Mouse (Mus musculus): ENCODE results near the gene Mptx1.
"Not testable (repeated sequence)": the region's sequence is repeated elsewhere in the genome, so short reads cannot be mapped to it uniquely, and the experiment has no call there.

Gene Mptx1

DNA sequence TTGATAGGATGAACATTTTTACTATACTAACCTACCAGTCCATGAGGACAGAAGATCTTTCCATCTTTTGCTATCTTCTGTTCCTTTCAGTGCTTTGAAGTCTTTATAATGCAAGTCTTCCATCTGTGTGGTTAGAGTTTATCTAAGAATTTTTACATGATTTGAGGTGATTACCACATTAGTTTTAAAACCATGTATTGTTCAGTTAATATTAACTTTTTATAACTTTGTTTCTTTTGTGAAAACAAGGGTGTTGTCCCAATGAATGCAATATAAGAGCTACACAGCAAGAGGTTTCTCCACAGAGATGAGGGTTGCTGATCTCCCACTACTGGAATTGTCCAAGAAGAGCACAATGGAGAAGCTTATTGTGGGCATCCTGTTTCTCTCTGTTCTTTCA, at the start of gene Mptx1:
TSS of gene Mptx1 (plus strand) at position 301 of the 400 bp plus-strand sequence.
- DNase-seq (ENCODE audit: low spot score): no peak

DNA sequence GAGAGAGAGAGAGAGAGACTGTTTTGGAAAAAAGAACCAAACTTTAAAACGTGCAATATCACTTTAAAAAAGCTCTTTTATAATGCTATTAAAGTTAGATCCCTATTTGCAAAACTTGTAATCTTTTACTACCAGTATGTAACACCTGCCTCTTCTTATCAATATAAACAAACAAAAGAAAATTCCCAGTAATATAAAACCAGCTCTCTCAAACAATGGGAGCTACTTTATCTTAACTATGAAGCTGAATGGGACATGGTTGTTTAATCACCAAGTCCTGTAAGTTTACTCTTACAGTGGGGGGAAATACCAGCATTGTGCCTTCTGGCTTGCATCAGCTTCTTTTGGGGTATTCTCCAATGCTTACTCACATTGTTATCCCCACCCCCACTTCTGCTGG, 27.2 kb upstream of the Mptx1 start:
- DNase-seq (ENCODE audit: low spot score): no peak

DNA sequence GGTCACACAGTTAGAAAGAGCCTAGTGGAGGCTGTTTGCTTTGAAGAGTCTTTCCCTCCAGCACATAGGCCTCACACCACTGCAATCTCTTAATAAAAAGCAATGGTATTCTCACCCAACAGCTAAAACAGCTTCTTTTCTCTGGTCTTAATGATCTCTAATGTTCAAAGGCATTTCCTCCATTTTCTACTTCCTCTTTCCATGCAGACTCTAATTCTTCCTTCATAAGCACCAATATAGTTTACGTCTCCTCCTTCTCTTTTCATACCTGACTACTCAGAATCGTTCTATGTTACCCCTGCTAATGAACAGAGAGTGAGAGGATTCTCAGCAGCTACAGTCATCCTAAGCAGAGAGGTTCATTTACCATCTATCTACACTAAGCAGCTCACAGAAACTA, 13.0 kb upstream of the Mptx1 start:
- DNase-seq (ENCODE audit: low spot score): no peak

DNA sequence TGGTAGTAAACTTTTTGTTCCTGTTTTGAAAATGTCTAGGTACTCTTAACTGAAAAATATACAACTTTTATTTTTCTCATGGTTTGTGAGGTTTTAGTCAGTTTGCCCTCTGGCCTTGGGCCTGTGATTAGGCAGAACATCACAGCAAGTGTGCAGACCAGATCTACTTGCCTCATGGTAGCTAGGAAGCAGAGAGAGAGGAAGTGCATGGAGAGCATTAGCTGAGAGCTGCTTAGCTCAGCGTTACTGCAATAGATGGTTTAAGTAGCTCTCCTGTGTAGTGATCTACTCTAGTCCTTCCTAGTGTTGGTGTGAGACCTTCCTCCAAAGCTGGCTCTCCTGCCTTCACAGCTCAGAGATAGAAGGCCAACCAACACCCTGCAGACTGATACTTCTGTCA, 23.3 kb downstream of the Mptx1 start:
- not testable (repeated sequence) for DNase-seq (ENCODE audit: low spot score)

DNA sequence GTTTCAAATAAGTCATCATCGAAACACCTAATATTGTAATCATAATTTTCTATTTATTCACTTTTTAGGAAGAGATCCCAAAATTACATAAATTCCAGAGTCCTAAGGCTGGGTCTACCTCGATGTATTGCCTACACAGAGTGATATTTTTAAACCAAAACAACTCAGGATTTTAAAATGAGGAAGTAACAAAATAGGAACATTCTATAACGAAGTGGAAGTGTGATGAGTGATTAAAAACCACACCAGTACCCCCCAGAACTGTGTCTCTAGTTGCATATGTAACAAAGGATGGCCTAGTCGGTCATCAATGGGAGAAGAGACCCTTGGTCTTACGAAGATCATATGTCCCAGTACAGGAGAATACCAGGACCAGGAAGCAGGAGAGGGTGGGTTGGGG, 24.3 kb downstream of the Mptx1 start:
- DNase-seq (ENCODE audit: low spot score): no peak

DNA sequence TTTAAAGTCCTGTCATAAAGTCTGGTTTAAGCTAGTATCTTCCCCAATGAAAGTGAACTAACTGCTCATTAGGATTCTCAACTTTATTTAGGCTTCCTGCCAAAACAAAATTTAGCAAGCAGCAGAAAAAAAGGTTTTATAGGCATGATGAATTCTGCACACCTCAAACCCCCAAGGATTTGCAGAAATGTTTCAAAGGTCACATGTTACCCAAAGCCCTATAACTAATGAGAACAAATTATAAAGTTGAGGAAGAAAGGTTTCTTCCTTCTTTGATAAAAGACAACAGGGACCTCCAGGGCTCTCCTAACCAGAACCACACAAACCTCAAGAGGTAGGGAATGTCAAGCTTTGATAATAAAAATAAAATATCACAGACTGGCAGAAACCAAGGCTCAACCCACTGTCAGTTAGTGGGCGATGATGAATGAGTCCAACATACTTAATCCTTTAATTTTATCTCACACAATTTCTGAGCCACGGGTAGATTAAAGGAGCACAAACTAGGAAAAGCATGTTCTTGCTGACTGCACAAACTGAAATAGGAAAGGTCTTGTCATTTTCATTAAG, 34.6 kb downstream of the Mptx1 start, which contains the start of gene Olfr417:
TSS of gene Olfr417 (plus strand) at position 241 of the 570 bp plus-strand sequence.
- DNase-seq (ENCODE audit: low spot score): no peak

DNA sequence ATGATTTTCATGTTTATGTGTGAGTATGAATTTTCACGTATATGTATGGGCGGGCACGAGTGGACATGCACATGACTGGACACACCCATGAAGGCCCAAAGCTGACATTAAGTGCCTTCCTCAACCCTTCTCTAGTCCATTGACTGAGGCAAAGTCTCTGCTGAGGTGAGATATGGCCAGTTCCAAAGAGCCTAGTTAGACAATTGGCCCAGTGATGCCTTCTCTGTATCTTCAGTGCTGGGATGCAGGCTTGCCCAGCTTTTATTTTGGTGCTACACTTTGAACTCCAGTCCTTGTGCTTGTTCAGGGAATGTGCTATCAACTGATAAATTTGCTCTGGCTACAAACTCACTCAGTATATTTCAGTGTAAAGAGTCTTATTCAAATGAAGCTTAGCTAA, 43.5 kb downstream of the Mptx1 start:
- DNase-seq (ENCODE audit: low spot score): no peak

Measured in spleen, adult 12 weeks (tissue).